ENCODE assay signal across 8 mouse cellular contexts in the genomic region with DNA sequence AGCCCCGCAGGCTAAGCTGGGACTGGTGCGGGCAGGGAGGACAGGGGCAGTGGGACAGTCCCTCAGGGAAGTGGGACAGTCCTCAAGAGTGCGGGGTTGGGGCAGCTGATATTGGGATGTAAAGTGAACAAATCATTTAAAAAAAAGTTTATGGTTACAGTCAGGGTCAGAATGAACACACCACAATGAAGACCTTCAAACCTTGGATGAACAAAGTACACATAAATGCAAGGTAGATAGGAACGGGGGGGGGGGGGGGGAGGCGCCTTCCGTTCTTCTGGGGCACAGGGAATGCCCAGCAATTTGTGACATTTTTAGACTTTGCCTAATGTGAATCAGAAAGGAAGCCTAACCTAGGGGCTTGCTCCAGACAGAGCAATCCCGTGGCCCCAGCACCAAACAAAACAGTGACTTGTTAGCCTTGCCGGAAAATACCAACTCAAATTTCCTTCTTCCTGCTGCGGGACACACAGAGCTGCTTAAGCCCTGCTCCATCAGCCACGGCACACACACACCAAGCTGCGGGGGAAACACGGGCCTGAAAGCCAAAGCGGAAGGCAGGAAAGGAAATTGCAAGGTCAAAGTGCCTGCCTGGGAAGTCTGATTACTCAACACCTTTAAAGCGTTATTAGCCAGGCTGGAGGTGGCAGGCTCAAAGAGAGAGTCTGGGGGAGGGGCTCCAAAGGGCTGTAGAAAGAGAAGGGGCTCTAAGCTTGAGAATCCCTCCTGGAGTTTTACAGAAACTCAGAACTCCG.
A peak's percentile ranks its signal among the peaks of the same experiment; 100 is the strongest.
DNase-seq lines count a peak whose midpoint lies in the region; ATAC-seq and TF ChIP-seq lines count a peak whose summit lies in the region.

No protein-coding gene starts in this region.

- H3K9ac ChIP-seq in neural tube, embryonic 14.5 days (replicated peaks; ENCODE audit: low read depth, low read length), result no peak overlapping the region

- no peaks in the 10 kb centered on the region for H3K9me3 ChIP-seq in neural tube, embryonic 14.5 days (ENCODE audit: control insufficient read depth, low read length)

- no peaks in the 10 kb centered on the region for H3K36me3 ChIP-seq in neural tube, embryonic 14.5 days (ENCODE audit: control insufficient read depth, insufficient read depth, low read length)

- H3K4me1 ChIP-seq in lung, adult 2 months (ENCODE audit: control insufficient read depth, insufficient read depth, low read length), result peaks cover 5% of the 10 kb centered on the region; the same call in 1 of the 2 replicates
- H3K4me1 ChIP-seq in neural tube, embryonic 14.5 days (ENCODE audit: control insufficient read depth, insufficient read depth, low read length), result peaks cover 10% of the 10 kb centered on the region; the same call in 1 of the 2 replicates

- no peak overlapping the region for H3K27ac ChIP-seq in neural tube, embryonic 14.5 days (ENCODE audit: low read depth, low read length)

- no peak for TF ChIP-seq POLR2A in lung, adult 2 months (IDR thresholded peaks at IDR 0.05; ENCODE audit: borderline replicate concordance, extremely low read depth, low read depth, low read length)

- TF ChIP-seq CTCF in lung, adult 2 months (IDR thresholded peaks at IDR 0.05; ENCODE audit: insufficient read depth, low read length), result no peak

- WGBS in lung, adult 2 months, result 25% methylated on average over 14 of the region's 15 CpGs
- WGBS in neural tube, embryonic 14.5 days, result 19% methylated on average over 14 of the region's 15 CpGs

- peak; percentile 62 for DNase-seq in adrenal gland, adult 2 months
- DNase-seq in adrenal gland, adult 8-10 months, result no peak
- DNase-seq in kidney, adult 11 months, result peak; percentile 84
- DNase-seq in lung, adult 2 months, result peak; percentile 30
- DNase-seq in layer of hippocampus, adult 9-11 months, result no peak
- DNase-seq in layer of hippocampus, postnatal 25 days (ENCODE audit: extremely low spot score in 1 of 2, low spot score in 1 of 2), result no peak

- H3K27me3 ChIP-seq in neural tube, embryonic 14.5 days (ENCODE audit: control insufficient read depth, insufficient read depth, low read length), result no peaks in the 10 kb centered on the region

- peak overlapping the region; percentile 26; the same call in 1 of the 2 replicates for H3K4me2 ChIP-seq in neural tube, embryonic 14.5 days (ENCODE audit: low read depth, low read length)

- no peak overlapping the region for H3K4me3 ChIP-seq in lung, adult 2 months (replicated peaks; ENCODE audit: extremely low read depth, low read depth, low read length)
- H3K4me3 ChIP-seq in neural tube, embryonic 14.5 days (ENCODE audit: low read depth, low read length), result no peak overlapping the region

- ATAC-seq in granulocyte monocyte progenitor cell, adult 5-6 weeks (replicated peaks; ENCODE audit: poor library complexity, severe bottlenecking), result peak; percentile 78
- ATAC-seq in neural tube, embryonic 14.5 days (ENCODE audit: low read depth), result no peak

Comparison
In these comparisons a context has a peak if more than half of its experiments do, and no peak if none do; other contexts are left out.
1. DNase-seq: peak in adrenal gland, adult 2 months (single experiment), kidney, adult 11 months (single experiment) and lung, adult 2 months (single experiment); none in adrenal gland, adult 8-10 months (single experiment), layer of hippocampus, adult 9-11 months (single experiment) and layer of hippocampus, postnatal 25 days (0 of 2).